Mouse (Mus musculus): ENCODE measurements around the gene Fgfr2. TPM values are rescaled to one million over a fixed set of nuclear protein-coding genes. Genes with fewer than 3 reads are reported as not detected.
A peak's percentile ranks its signal among the peaks of the same experiment; 100 is the strongest.

Fgfr2 gene
- total RNA-seq, 2 experiments from 2014 or later: 2.1 to 3.9 TPM

DNA sequence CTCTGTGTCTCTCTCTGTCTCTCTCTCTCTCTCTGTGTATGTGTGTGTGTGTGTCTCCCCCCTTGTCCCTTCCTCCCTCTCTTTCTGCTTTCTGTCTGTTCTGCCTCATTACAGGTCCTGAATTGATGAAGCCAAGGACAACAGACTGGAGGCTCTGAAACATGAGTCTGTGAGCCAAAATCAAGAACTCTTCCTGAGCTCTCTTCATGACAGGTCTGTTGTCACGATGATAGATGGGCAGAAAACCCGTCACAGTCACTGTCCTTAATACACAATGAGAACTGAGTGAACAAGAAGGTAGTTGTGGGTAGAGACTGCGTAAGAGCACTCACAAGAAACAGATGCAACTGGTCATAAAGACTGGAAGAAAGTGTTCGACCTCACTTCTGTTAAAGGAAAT, 762.8 kb downstream of the Fgfr2 start:
- no peak for DNase-seq
- intact Hi-C loops (cut with DNase I): no loop called here

- DNase-seq: no peak
- intact Hi-C loops (cut with DNase I): no loop called here
Observed at GRCm38 (mm10) chr7:132358709-132359108, 764.4 kb downstream of the Fgfr2 start.

GRCm38 (mm10) chr7:132358250-132358649, 764.9 kb downstream of the Fgfr2 start:
- no peak for DNase-seq
- intact Hi-C loops (cut with DNase I): no loop called here

GRCm38 (mm10) chr7:132357841-132358237, 765.3 kb downstream of the Fgfr2 start:
- intact Hi-C loops (cut with DNase I): no loop called here
- no peak for DNase-seq

- intact Hi-C loops (cut with DNase I): no loop called here
Observed at GRCm38 (mm10) chr7:132356881-132357840, 766.0 kb downstream of the Fgfr2 start.

GRCm38 (mm10) chr7:132356185-132356584, 767.0 kb downstream of the Fgfr2 start:
- DNase-seq: no peak
- intact Hi-C loops (cut with DNase I): no loop called here

More at GRCm38 (mm10) chr7:132356881-132357840, 766.0 kb downstream of the Fgfr2 start:
- no peak for DNase-seq

DNA sequence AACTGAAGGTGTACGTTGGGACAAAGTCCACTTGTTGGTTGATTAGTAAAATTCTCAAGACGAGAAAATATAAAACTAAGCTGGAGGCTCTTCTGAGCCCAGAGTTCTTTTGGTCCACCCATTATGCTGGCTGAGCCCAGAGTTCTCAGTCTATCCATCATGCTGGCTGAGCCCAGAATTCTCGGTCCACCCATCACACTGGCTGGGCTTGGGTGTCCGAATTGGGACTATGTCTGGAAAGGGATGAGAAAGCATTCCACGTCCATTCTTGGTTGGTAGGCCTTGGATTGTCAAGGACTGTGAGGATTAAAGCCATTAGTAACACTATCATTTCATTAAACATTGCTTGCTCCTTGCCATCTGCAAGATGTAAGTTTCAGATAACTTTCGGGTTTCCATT, 767.4 kb downstream of the Fgfr2 start:
- no peak for DNase-seq
- intact Hi-C loops (cut with DNase I): no loop called here

- intact Hi-C loops (cut with DNase I): no loop called here
- DNase-seq: no peak
Observed at GRCm38 (mm10) chr7:132349075-132349572, 774.0 kb downstream of the Fgfr2 start.

GRCm38 (mm10) chr7:132347273-132348045, 775.7 kb downstream of the Fgfr2 start:
- DNase-seq: peak in 1 of 2 experiments; percentile 51
- intact Hi-C loops (cut with DNase I): no loop called here

DNA sequence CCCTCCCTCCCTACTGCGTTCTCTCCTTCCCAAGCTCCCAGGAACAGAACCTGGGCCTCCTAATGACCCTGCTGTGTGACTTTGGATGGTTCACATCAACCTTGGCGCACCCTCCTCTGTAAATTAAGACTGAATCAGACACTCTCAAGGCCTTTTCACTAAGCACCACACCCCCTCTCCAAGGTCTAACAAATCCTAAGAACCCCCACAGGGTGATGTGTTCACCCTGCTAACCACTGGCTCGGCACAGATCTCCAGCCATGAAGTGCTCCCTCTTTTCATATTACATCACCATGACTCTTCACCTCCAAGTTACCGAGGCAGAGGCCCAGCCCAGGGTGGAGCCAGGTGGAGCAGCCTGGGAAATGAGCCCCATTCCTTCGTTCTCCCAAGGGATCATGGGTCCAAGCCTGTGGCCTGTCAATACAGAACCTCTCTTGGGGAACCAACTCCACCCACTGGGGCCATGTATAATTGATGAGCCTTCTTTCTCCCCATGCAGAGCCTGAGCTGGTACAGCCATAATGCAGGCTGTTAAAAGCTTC, 777.6 kb downstream of the Fgfr2 start:
- intact Hi-C loops (cut with DNase I): no loop called here

GRCm38 (mm10) chr7:132344606-132345005, 778.5 kb downstream of the Fgfr2 start:
- DNase-seq: no peak
- intact Hi-C loops (cut with DNase I): no loop called here

More for the DNA sequence above, 777.6 kb downstream of the Fgfr2 start:
- no peak for DNase-seq

DNA sequence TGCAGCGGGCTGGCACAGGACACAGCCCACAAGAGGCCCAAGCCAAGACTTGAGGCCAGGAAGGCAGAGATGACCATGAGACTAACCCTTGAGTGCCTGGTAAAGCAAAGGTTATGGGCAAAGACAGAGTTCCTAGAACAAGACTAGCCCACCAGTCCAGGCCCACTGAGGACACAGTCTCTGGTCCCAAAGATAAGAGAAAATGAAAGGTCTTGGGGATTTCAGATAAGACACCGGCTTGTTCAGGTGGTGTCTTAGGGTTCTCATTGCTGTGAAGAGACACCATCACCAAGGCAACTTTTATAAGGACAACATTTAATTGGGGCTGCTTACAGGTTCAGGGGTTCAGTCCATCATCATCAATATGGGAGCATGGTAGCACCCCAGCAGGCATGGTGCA, 779.2 kb downstream of the Fgfr2 start:
- DNase-seq: no peak
- intact Hi-C loops (cut with DNase I): no loop called here

- DNase-seq: no peak
- intact Hi-C loops (cut with DNase I): no loop called here
Observed at GRCm38 (mm10) chr7:132343146-132343545, 780.0 kb downstream of the Fgfr2 start.

- intact Hi-C loops (cut with DNase I): no loop called here
- DNase-seq: peak; percentile 21 to 39
Observed at GRCm38 (mm10) chr7:132339041-132339839, 783.9 kb downstream of the Fgfr2 start.

DNA sequence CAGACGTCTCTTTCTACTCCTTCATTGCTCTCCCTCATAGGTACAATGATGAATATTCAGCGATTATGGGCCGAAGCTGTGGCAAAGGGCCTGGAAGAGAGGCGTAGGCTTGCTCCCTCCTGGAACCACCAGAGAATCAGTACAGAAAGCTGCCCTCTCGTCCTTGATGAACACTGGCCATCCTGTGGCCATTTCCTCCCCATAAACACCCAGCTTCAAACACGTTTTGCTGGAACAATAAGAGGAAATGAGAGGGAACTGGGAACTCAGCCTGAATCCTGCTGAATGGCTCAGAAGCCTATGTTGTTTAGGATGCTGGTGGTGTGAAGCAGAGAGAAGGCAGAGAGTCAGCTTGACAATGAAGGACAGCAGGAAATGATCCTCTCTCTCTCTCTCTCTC, 784.8 kb downstream of the Fgfr2 start:
- intact Hi-C loops (cut with DNase I): no loop called here
- DNase-seq: peak; percentile 23 to 32

DNA sequence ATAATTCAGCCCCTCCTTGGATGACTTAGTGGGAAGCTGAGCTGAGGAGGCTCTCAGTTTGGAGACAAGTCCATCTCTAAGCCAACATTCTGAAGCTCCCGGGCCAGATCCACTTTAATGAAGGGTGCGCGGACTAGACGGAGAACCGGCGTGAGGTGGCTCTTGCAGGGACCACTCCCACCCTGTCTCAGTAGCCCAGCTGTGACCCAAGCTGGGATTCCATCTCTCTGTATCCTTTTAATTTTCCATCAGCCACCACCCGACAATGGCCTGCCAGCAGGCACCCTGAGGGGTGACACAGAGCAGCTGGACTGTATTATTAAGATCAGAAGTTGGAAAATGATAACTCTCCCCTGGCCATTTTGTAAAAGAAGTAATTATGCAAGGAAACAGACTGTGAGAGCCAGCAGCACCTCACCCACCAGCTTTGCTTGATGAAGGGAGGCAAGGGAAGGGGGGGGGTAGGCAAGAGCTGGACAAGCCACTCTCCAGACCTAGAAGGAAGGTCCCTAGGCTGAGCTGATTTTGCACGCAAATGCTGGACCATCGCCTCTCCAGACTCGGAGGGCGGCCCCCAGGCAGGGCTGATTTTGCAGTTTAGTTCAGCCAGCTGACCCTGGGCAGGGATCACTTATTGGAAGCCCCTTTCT, 785.8 kb downstream of the Fgfr2 start:
- intact Hi-C loops (cut with DNase I): no loop called here
- DNase-seq: no peak

DNA sequence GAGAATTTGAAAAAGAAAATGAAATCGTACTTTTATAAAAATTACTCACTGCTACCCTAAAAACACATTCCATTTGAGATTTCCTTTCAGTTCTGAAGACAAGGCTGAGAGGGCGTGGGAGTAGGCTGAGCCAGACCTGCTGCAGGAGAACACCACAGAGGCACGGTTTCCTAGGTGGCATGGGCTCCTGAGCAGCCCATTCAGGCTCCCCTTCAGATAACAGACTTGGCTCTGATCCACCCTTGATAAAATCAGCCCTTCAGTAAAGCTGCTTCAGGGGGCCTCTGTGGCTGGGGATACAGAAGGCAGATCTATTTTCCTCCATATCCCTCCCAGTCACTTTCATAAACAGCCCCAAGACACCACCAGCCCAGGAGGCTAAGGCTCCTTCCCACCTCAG, 786.4 kb downstream of the Fgfr2 start:
- intact Hi-C loops (cut with DNase I): no loop called here

DNA sequence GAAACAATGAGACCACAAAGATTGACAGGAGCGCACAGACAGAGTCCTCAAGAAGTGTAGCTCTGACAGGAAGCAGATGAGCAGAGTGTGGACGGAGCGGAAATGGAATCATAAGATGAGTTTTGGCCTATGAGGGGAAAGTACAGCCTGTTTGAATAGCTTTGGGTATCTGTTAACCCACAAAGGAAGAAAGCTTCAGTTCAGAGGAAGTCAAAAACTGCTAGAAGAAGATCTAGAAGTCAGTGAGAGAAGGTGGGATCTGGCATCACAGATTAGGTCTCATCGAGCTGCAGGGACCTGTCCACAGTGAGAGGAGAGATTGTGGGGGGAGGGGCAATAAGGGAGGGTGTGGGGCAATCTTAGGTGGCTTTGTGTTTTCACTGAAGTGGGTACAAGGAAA, 787.8 kb downstream of the Fgfr2 start:
- DNase-seq: no peak
- intact Hi-C loops (cut with DNase I): no loop called here

More for the DNA sequence above, 786.4 kb downstream of the Fgfr2 start:
- no peak for DNase-seq

GRCm38 (mm10) chr7:132333078-132333477, 790.1 kb downstream of the Fgfr2 start:
- DNase-seq: no peak
- intact Hi-C loops (cut with DNase I): no loop called here

- intact Hi-C loops (cut with DNase I): no loop called here
- DNase-seq: no peak
Observed at GRCm38 (mm10) chr7:132332176-132332575, 791.0 kb downstream of the Fgfr2 start.

Data from heart, postnatal 14 days (tissue).